Mouse (Mus musculus) thymus, adult 2 months (tissue): ENCODE data around the gene Gipc2. TPM values are rescaled to one million over a fixed set of nuclear protein-coding genes. Genes with fewer than 3 reads are reported as not detected.

Experiments used
- DNase-seq: peaks from one replicate; pipeline ENCODE4 v3.0.0; 2021
- H3K27ac ChIP-seq: fragments of 200-500 bp; 2 replicates; pipeline ENCODE4 v1.5.1; 2012; ENCODE audit warnings: low read length, control low read depth; ENCODE audit not compliant: control insufficient read depth, insufficient read depth
- H3K27me3 ChIP-seq: fragments of 200-500 bp; 2 replicates; pipeline ENCODE4 v1.6.1; 2012; ENCODE audit warnings: mild to moderate bottlenecking, low read length, moderate library complexity, mixed read lengths; ENCODE audit not compliant: control insufficient read depth, insufficient read depth
- H3K36me3 ChIP-seq: fragments of 200-500 bp; 2 replicates; pipeline ENCODE4 v1.6.1; 2012; ENCODE audit warnings: mild to moderate bottlenecking, low read length, moderate library complexity; ENCODE audit not compliant: control insufficient read depth, insufficient read depth
- H3K4me1 ChIP-seq: fragments of 200-500 bp; replicated peaks from 2 replicates; pipeline ENCODE4 v1.6.1; 2012; ENCODE audit warnings: low read length; ENCODE audit not compliant: control insufficient read depth, insufficient read depth
- H3K4me3 ChIP-seq: fragments of 200-500 bp; 2 replicates; pipeline ENCODE4 v1.5.1; 2012; ENCODE audit warnings: mild to moderate bottlenecking, low read length, control low read depth, moderate library complexity; ENCODE audit not compliant: control insufficient read depth, insufficient read depth
- CTCF ChIP-seq: fragments of 200-500 bp; IDR thresholded peaks from 2 replicates; pipeline ENCODE4 v1.5.1; 2012; ENCODE audit warnings: mild to moderate bottlenecking, control low read depth, low read length, moderate library complexity, borderline replicate concordance; ENCODE audit not compliant: control insufficient read depth, poor library complexity, insufficient read depth; ENCODE audit errors: extremely low read depth
- POLR2A ChIP-seq: fragments of 200-500 bp; IDR thresholded peaks from 2 replicates; pipeline ENCODE4 v1.6.1; 2012; ENCODE audit warnings: mild to moderate bottlenecking, low read length, control low read depth, moderate library complexity; ENCODE audit not compliant: control insufficient read depth, poor library complexity, insufficient read depth; ENCODE audit errors: extremely low read depth
- WGBS: fragments of 180-500 bp; shearing (Covaris S2); methylation state at CpG from one replicate; pipeline ENCODE4 v1.1.7; 2018; 5-methylcytosine and 5-hydroxymethylcytosine counted together
- polyA plus RNA-seq: library from polyadenylated mRNA; depleted of rRNA; stranded (reverse); fragments of >200 nt; gene quantifications from 2 replicates; pipeline ENCODE4 v1.2.3, GENCODE M21; 2012

Gipc2 gene
- polyA plus RNA-seq, 1 experiment = 4.0 TPM

DNA sequence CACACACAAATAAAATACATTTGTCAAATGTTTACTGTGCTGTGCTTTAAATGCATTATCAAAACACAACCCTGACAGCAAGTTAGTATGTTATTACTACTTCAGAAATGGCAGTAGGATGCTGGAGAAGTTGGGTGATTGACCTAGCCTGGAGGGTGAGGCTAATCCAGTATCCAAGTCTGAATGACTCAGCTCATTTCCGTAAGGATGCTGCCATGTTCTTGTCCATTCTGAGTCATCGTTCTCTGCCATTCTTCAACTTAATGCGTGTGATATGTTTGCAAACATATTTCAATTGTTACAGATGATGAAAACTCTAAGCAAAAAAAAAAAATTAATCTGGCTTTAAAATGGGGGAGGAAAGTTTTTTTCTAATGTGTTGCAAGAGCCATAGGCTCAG, 84.6 kb downstream of the Gipc2 start:
- DNase-seq = no peak
- no peak overlapping the region for H3K27ac ChIP-seq
- TF ChIP-seq CTCF (no peak), POLR2A (no peak)
- no peaks in the 10 kb centered on the region for H3K27me3 ChIP-seq
- H3K36me3 ChIP-seq = no peaks in the 10 kb centered on the region
- no peaks in the 10 kb centered on the region for H3K4me1 ChIP-seq
- WGBS = 94% methylated on average over 3 of the region's 3 CpGs
- no peak overlapping the region for H3K4me3 ChIP-seq

DNA sequence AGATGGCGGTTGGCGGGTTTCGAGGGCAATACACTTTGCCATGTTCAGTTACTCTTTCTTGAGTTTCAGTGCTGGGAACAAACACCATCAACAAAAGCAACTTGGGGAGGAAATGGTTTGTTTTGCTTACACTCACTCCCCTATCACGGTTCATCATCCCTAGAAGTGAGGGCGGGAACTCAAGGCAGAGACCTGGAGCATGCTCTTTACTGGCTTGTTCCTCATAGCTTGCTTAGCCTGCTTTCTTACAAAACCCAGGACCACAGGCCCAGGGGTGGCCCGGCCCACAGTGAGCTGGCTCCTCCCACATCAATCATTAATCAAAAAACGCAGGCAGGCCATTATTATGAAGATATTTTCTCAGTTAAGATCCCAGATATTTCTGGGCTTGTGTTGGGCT, 89.9 kb downstream of the Gipc2 start:
- no peaks in the 10 kb centered on the region for H3K4me1 ChIP-seq
- H3K27me3 ChIP-seq = no peaks in the 10 kb centered on the region
- no peak for TF ChIP-seq POLR2A
- no peak overlapping the region for H3K27ac ChIP-seq
- no peak overlapping the region for H3K4me3 ChIP-seq
- H3K36me3 ChIP-seq = no peaks in the 10 kb centered on the region
- no peak for DNase-seq
- WGBS = 78% methylated on average over 7 of the region's 7 CpGs

DNA sequence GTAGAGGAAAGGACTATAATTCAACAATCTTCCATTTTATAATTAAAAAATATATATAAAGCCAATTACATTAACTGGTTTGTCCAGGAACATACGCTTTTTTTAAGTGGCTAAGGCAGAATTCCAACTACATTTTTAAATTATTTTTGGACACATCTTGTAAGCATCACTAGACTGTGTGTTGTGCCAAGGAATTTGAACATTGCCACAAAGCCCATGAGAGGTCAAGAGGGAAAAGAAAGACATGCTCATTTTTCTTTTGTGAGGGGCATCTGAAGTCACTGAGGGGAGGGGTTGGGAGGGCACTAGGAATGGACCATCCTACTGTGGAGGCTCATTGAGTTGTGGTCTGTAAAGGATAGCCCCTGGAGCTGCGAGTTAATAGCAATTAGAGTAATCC, 97.0 kb downstream of the Gipc2 start:
- DNase-seq = no peak
- H3K27me3 ChIP-seq = no peaks in the 10 kb centered on the region
- H3K4me3 ChIP-seq = no peak overlapping the region
- no peak overlapping the region for H3K27ac ChIP-seq
- TF ChIP-seq CTCF = no peak
- no peaks in the 10 kb centered on the region for H3K36me3 ChIP-seq
- 80% methylated on average over 2 of the region's 2 CpGs for WGBS
- no peaks in the 10 kb centered on the region for H3K4me1 ChIP-seq

DNA sequence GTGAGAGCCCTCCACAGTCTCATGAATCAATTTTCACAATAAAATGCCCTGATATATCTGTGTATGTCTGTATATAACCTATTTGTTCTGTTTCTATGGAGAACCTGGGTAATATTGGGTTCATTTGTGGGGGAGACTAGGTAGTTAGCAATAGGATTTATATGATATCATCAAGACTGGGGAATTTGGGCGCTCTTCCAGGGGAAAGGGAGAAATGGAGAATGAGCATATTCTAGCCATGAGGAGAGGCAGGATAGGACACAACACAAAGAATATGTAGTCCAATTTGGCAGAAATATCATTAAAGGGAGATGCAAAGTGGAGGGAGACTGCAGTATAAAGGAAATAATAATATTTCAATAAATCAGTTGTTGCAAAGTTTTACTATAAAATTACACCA, 97.7 kb downstream of the Gipc2 start:
- H3K27ac ChIP-seq = no peak overlapping the region
- no peak for DNase-seq
- H3K36me3 ChIP-seq = no peaks in the 10 kb centered on the region
- H3K4me3 ChIP-seq = no peak overlapping the region
- H3K4me1 ChIP-seq = no peaks in the 10 kb centered on the region
- H3K27me3 ChIP-seq = no peaks in the 10 kb centered on the region
- TF ChIP-seq CTCF (no peak), POLR2A (no peak)
- 95% methylated on average over 1 of the region's 1 CpGs for WGBS

DNA sequence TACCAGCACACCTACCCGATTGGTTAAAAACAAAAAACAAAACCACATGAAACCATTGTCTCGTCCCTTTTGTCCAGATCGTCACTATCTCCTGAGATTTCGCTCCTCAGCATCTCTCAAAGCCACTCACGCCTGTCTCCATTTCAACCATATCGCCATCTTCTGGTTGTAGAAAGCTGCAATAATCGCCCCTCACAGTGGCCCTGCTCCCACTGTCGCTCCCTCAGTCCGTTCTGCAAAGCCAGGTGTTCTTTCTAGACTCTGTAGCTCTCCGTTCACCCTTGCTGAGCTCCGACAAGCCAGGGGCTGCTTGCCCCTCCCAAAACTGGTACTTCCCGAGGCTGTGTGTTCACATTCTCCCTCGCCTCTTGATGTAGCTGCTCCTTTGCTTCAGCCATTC, 99.3 kb downstream of the Gipc2 start:
- no peak for DNase-seq
- no peak overlapping the region for H3K27ac ChIP-seq
- TF ChIP-seq POLR2A (no peak), CTCF (no peak)
- no peak overlapping the region for H3K4me3 ChIP-seq
- no peaks in the 10 kb centered on the region for H3K36me3 ChIP-seq
- H3K27me3 ChIP-seq = no peaks in the 10 kb centered on the region
- no peaks in the 10 kb centered on the region for H3K4me1 ChIP-seq
- WGBS = 47% methylated on average over 13 of the region's 13 CpGs

DNA sequence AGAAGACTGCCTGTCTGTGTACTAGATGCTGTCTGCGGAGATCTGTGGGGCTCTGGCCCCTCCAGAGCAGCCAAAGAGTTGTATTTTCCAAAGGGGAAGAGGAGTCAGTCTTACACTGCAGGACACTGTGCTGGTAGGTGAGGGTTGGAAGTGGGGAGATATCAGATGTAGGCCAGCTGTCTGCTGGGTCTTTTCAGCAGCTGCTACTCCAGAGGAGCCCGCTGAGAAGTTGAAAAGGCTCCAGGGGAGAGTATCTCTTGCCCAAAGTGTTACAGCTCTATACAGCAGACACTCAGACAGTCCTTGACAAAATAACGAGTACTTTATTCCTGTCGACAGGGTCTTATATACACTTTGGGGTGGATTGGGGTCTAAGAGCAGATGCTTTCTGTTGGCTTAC, 100.2 kb downstream of the Gipc2 start:
- Histone ChIP-seq H3K27me3 (no peaks in the 10 kb centered on the region), H3K4me3 (no peak overlapping the region), H3K4me1 (no peaks in the 10 kb centered on the region), H3K36me3 (no peaks in the 10 kb centered on the region), H3K27ac (no peak overlapping the region)
- 87% methylated on average over 4 of the region's 4 CpGs for WGBS
- no peak for TF ChIP-seq POLR2A
- DNase-seq = no peak

DNA sequence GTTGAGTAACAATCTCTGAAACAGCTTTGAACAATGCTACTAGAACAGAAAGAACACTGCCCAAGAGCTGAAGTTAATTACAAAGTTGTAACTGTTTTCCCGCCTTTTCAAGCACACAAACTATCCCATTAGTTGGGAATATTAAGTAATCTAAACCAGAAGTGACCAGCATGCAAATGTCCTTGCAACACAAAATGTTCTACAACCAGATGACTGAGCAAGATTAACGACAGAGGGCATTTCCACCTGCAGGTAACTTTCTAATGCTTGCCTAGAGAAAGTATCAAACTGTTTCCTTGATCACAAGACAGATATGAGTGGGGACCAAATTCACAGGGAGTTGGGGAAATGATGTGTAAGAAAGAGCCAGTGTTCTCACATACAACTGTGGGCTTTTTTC, 101.9 kb downstream of the Gipc2 start:
- H3K4me3 ChIP-seq = no peak overlapping the region
- TF ChIP-seq CTCF = no peak
- no peak for TF ChIP-seq POLR2A
- no peaks in the 10 kb centered on the region for H3K27me3 ChIP-seq
- no peak overlapping the region for H3K27ac ChIP-seq
- DNase-seq = no peak
- no peaks in the 10 kb centered on the region for H3K36me3 ChIP-seq
- 79% methylated on average over 2 of the region's 2 CpGs for WGBS
- H3K4me1 ChIP-seq = no peaks in the 10 kb centered on the region

DNA sequence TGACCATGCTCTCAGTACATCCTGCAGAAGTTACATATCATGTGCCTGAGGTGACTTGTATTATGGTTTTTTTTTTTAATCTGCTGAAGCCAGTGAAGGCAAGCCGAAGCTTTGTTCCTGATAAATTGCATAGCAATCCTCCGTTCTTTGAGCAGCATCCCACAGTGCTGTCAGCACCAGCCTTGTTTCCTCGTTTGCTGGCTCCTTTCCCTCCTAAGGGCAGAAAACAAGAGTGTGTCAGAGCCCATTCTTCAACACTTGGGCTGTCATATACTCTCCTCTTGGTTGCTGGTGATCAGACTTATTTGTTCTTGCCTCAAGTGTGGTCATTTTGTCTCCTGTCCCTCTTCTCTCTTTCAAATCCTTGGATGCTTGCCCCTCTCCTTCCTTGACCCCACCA, 103.2 kb downstream of the Gipc2 start:
- Histone ChIP-seq H3K27me3 (no peaks in the 10 kb centered on the region), H3K27ac (no peak overlapping the region), H3K36me3 (no peaks in the 10 kb centered on the region), H3K4me3 (no peak overlapping the region), H3K4me1 (no peaks in the 10 kb centered on the region)
- TF ChIP-seq CTCF (no peak), POLR2A (no peak)
- 71% methylated on average over 3 of the region's 3 CpGs for WGBS
- no peak for DNase-seq
